Mouse (Mus musculus) mesoderm, embryonic 11.5 days (tissue): Measurements from ENCODE around the gene Mroh2a.

ENCODE experiments used
- DNase-seq: peaks from one replicate; pipeline ENCODE4 v3.0.0-alpha.2; 2012; ENCODE audit warnings: low read depth, low spot score

Mroh2a gene

GRCm38 (mm10) chr1:88291409-88292005, 64.7 kb downstream of the Mroh2a start:
- DNase-seq: no peak

- DNase-seq: no peak
Observed at GRCm38 (mm10) chr1:88292057-88292456, 65.3 kb downstream of the Mroh2a start.

- no peak for DNase-seq
Observed at GRCm38 (mm10) chr1:88294650-88295049, 67.9 kb downstream of the Mroh2a start.

GRCm38 (mm10) chr1:88296171-88296920, 69.6 kb downstream of the Mroh2a start:
- no peak for DNase-seq

- DNase-seq: no peak
Observed at GRCm38 (mm10) chr1:88297480-88298258, 70.9 kb downstream of the Mroh2a start.

GRCm38 (mm10) chr1:88298686-88299528, 72.1 kb downstream of the Mroh2a start:
- no peak for DNase-seq

- no peak for DNase-seq
Observed at GRCm38 (mm10) chr1:88299529-88299945, 72.8 kb downstream of the Mroh2a start.

- DNase-seq: no peak
Observed at GRCm38 (mm10) chr1:88300301-88301050, 73.7 kb downstream of the Mroh2a start.

GRCm38 (mm10) chr1:88301121-88302014, 74.6 kb downstream of the Mroh2a start:
- no peak for DNase-seq

GRCm38 (mm10) chr1:88302057-88302740, 75.4 kb downstream of the Mroh2a start:
- DNase-seq: no peak

- DNase-seq: no peak
Observed at GRCm38 (mm10) chr1:88303762-88304161, 77.0 kb downstream of the Mroh2a start.

- no peak for DNase-seq
Observed at GRCm38 (mm10) chr1:88304261-88304985, 77.6 kb downstream of the Mroh2a start.

GRCm38 (mm10) chr1:88305018-88305795, 78.4 kb downstream of the Mroh2a start:
- no peak for DNase-seq

GRCm38 (mm10) chr1:88306543-88306942, 79.8 kb downstream of the Mroh2a start:
- no peak for DNase-seq

GRCm38 (mm10) chr1:88307180-88307579, 80.4 kb downstream of the Mroh2a start:
- no peak for DNase-seq

GRCm38 (mm10) chr1:88309020-88309419, 82.2 kb downstream of the Mroh2a start:
- no peak for DNase-seq

GRCm38 (mm10) chr1:88309905-88310304, 83.1 kb downstream of the Mroh2a start:
- DNase-seq: no peak

- DNase-seq: no peak
Observed at GRCm38 (mm10) chr1:88310349-88310748, 83.6 kb downstream of the Mroh2a start.
